12 mouse cellular contexts compared by ENCODE assay signal in the genomic region with DNA sequence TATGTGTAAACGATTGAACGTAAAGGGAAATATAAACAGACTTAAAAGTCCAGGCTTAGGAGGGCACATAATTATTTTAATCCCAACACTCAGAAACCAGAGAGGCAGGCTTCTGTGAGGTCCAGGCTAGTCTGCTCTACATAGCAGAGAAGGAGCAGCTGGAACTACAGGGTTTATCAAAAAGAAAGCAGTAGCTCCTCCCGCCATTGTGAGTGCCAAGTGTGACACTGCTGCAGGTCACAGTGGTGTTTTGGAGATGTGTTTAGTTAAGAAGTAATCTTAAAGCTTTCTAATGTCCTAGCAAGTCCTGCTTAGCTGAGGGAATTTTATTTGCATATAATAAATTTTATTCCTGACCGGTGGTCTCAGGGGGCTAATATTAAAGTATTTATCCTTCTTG. TPM values are rescaled to one million over a fixed set of nuclear protein-coding genes. Genes with fewer than 3 reads are reported as not detected.
DNase-seq lines count a peak whose midpoint lies in the region; ATAC-seq and TF ChIP-seq lines count a peak whose summit lies in the region.
"Had no signal": no experiment of that assay in that cellular context is flagged by ENCODE, and none has a peak within 500 bp of the region (broad histone marks: within the 10 kb centered on the region; RNA-seq: fewer than 3 reads in every experiment).

No protein-coding gene starts in this region.

- peak overlapping the region; percentile 73; the same call in 1 of the 2 replicates for H3K4me2 ChIP-seq in hindbrain, embryonic 14.5 days (replicated peaks)
- H3K4me2 ChIP-seq in hindbrain, embryonic 13.5 days: no peak overlapping the region

- H3K79me2 ChIP-seq in macrophage (ENCODE audit: inconsistent target): peaks cover 62% of the 10 kb centered on the region

- TF ChIP-seq CTCF in lung, adult 2 months (IDR thresholded peaks at IDR 0.05; ENCODE audit: insufficient read depth, low read length): no peak

- H3K27ac ChIP-seq in hindbrain, embryonic 14.5 days: no peak overlapping the region
- no peak overlapping the region for H3K27ac ChIP-seq in hindbrain, embryonic 13.5 days
- peak overlapping the region; percentile 87 for H3K27ac ChIP-seq in macrophage
- H3K27ac ChIP-seq: liver, embryonic 13.5 days; midbrain, embryonic 15.5 days had no signal

- no peak for ATAC-seq in hindbrain, embryonic 14.5 days (ENCODE audit: low FRiP score)
- no peak for ATAC-seq in hindbrain, embryonic 13.5 days (ENCODE audit: low FRiP score)
- ATAC-seq: midbrain, embryonic 15.5 days had no signal

- H3K4me1 ChIP-seq in hindbrain, embryonic 14.5 days (replicated peaks; ENCODE audit: control insufficient read depth, insufficient read depth, low read length): 0 out of 2 replicates have a peak, but pooled peaks cover 3% of the 10 kb centered on the region
- peaks cover 22% of the 10 kb centered on the region for H3K4me1 ChIP-seq in hindbrain, embryonic 13.5 days (replicated peaks)
- H3K4me1 ChIP-seq in lung, adult 2 months (ENCODE audit: control insufficient read depth, insufficient read depth, low read length): peaks cover 7% of the 10 kb centered on the region; the same call in 1 of the 2 replicates

- H3K36me3 ChIP-seq in hindbrain, embryonic 14.5 days (replicated peaks; ENCODE audit: control insufficient read depth, insufficient read depth): peaks cover 5% of the 10 kb centered on the region; the same call in 1 of the 2 replicates
- no peaks in the 10 kb centered on the region; the same call in 1 of the 2 replicates for H3K36me3 ChIP-seq in hindbrain, embryonic 13.5 days
- H3K36me3 ChIP-seq in macrophage (ENCODE audit: inconsistent target): peaks cover 13% of the 10 kb centered on the region; the same call in 1 of the 2 replicates
- H3K36me3 ChIP-seq: liver, embryonic 13.5 days; midbrain, embryonic 15.5 days had no signal

- no peaks in the 10 kb centered on the region for H3K27me3 ChIP-seq in hindbrain, embryonic 14.5 days (ENCODE audit: control insufficient read depth, insufficient read depth, low read length)
- no peaks in the 10 kb centered on the region for H3K27me3 ChIP-seq in hindbrain, embryonic 13.5 days
- H3K27me3 ChIP-seq: liver, embryonic 13.5 days; midbrain, embryonic 15.5 days had no signal

- TF ChIP-seq POLR2A in lung, adult 2 months (IDR thresholded peaks at IDR 0.05; ENCODE audit: borderline replicate concordance, extremely low read depth, low read depth, low read length): no peak

- no peak overlapping the region for H3K4me3 ChIP-seq in hindbrain, embryonic 14.5 days (replicated peaks; ENCODE audit: low read length)
- no peak overlapping the region for H3K4me3 ChIP-seq in hindbrain, embryonic 13.5 days
- no peak overlapping the region for H3K4me3 ChIP-seq in lung, adult 2 months (replicated peaks; ENCODE audit: extremely low read depth, low read depth, low read length)
- H3K4me3 ChIP-seq in macrophage (ENCODE audit: inconsistent target): peak overlapping the region; percentile 74

- WGBS in hindbrain, embryonic 14.5 days: 84% methylated on average over 4 of the region's 4 CpGs
- 82% methylated on average over 4 of the region's 4 CpGs for WGBS in hindbrain, embryonic 13.5 days
- 43% methylated on average over 4 of the region's 4 CpGs for WGBS in lung, adult 2 months
- 100% methylated on average over 4 of the region's 4 CpGs for WGBS in macrophage (ENCODE audit: missing documents)

- no peaks in the 10 kb centered on the region for H3K9me3 ChIP-seq in hindbrain, embryonic 14.5 days (ENCODE audit: control insufficient read depth, low read length)
- no peaks in the 10 kb centered on the region for H3K9me3 ChIP-seq in hindbrain, embryonic 13.5 days
- H3K9me3 ChIP-seq: liver, embryonic 13.5 days; midbrain, embryonic 15.5 days had no signal

- H3K9ac ChIP-seq in hindbrain, embryonic 14.5 days: no peak overlapping the region
- H3K9ac ChIP-seq in hindbrain, embryonic 13.5 days: no peak overlapping the region
- H3K9ac ChIP-seq: midbrain, embryonic 15.5 days had no signal

- DNase-seq in hindbrain, embryonic 14.5 days (ENCODE audit: low spot score): no peak
- peak; percentile 29 for DNase-seq in lung, postnatal 10 days
- DNase-seq in lung, adult 2 months: no peak
- peak; percentile 66 for DNase-seq in adipocyte (ENCODE audit: low spot score)
- DNase-seq in right cerebral cortex, postnatal 10 days (ENCODE audit: low spot score in 2 of 2): no peak
- DNase-seq: cerebellum, postnatal 14 days; liver, embryonic 13.5 days; spleen, adult 18-20 months; thymus, postnatal 14 days had no signal

RNA-seq across cellular contexts. Expression of gene Nampt, which starts 2.7 kb away (rescaled TPM):
- 39.3 and 42.7 TPM in 2 replicates for polyA plus RNA-seq in hindbrain, embryonic 14.5 days (2014; fragmentation: Nextera tagmentation; extraction: Ambion mirVana)
- 31.4 and 31.6 TPM in 2 replicates for polyA plus RNA-seq in hindbrain, embryonic 13.5 days (2015; fragmentation: Nextera tagmentation; extraction: Ambion mirVana)
- 11.4 and 22.2 TPM in 2 replicates for polyA plus RNA-seq in lung, adult 2 months (2012; rRNA removed)
- 100 to 1,000 TPM in 23 of 26 experiments, 10 to 100 TPM in 3; 88.3 to 462 (median 167) TPM for total RNA-seq in macrophage (2018; cell fraction: chromatin; rRNA removed)
- total RNA-seq in macrophage (2018; cell fraction: cytosol; rRNA removed): 100 to 1,000 TPM in 24 of 26 experiments, 10 to 100 TPM in 2; 97.7 to 225 (median 165) TPM
- 100 to 1,000 TPM in 24 of 26 experiments, 10 to 100 TPM in 2; 64.3 to 336 (median 194) TPM for total RNA-seq in macrophage (2018; cell fraction: nucleus; rRNA removed)
- 78.6 to 170 TPM (median 118 TPM) in 3 replicates for polyA plus RNA-seq in macrophage (2018)

Comparison
In these comparisons a context has a peak if more than half of its experiments do, and no peak if none do; other contexts are left out.
1. DNase-seq: peak in lung, postnatal 10 days (single experiment) and adipocyte (single experiment); none in hindbrain, embryonic 14.5 days (single experiment), lung, adult 2 months (single experiment) and right cerebral cortex, postnatal 10 days (0 of 2).